Mouse (Mus musculus) adrenal gland, postnatal 0 days (tissue): Measurements from ENCODE around the gene Cog8. TPM values are rescaled to one million over a fixed set of nuclear protein-coding genes. Genes with fewer than 3 reads are reported as not detected.

Experiments
- microRNA-seq: library from miRNA; unstranded; fragments of <30 nt; microRNA quantifications from one replicate; pipeline ENCODE4, GENCODE M21; 2016; ENCODE audit warnings: borderline replicate concordance; ENCODE audit not compliant: insufficient number of aligned reads
- polyA plus RNA-seq: library from polyadenylated mRNA; unstranded; fragments of >200 nt; fragmentation: Nextera tagmentation; extraction: Ambion mirVana; gene quantifications from 2 replicates; pipeline ENCODE4 v1.2.1, GENCODE M21; 2015

The Cog8 gene
- polyA plus RNA-seq = 26.9 and 38.4 TPM in 2 replicates

GRCm38 (mm10) chr8:107056076-107056972 is at the start of gene Cog8, which contains the start of gene Nip7:
Gene Cog8 (minus strand): TSS chr8:107056689.
Gene Nip7 (plus strand): TSS chr8:107056877.

GRCm38 (mm10) chr8:107096366-107097036 is 40.0 kb upstream of the Cog8 start, which contains the start of gene Terf2:
Gene Terf2 (minus strand): TSS chr8:107096547.

GRCm38 (mm10) chr8:107065511-107066496 is 9.3 kb upstream of the Cog8 start, which contains the start of gene Tmed6:
Gene Tmed6 (minus strand): TSS chr8:107065644.

GRCm38 (mm10) chr8:107048061-107048941 is 8.2 kb downstream of the Cog8 start, which contains the start of gene Pdf:
Gene Pdf (minus strand): TSS chr8:107048614.

GRCm38 (mm10) chr8:107030650-107031576 is 25.6 kb downstream of the Cog8 start, which contains the start of gene Vps4a:
Gene Vps4a (plus strand): TSS chr8:107031222.

Small RNA genes lying within 50 kb of the gene (microRNA-seq; reads per million reads assigned to microRNA genes)
- gene Mir7075 = not detected

Other genes with a start within 250 kb of the Cog8 start
- 0.04 TPM in 1 of 2 replicates, not detected in the other for gene Has3, start 186.4 kb downstream of the Cog8 start, polyA plus RNA-seq
- gene Utp4, start 163.1 kb downstream of the Cog8 start, polyA plus RNA-seq = 20.6 and 33.5 TPM in 2 replicates
- 16.6 and 21.5 TPM in 2 replicates for gene Sntb2, start 120.9 kb downstream of the Cog8 start, polyA plus RNA-seq
- gene Vps4a, start 25.5 kb downstream of the Cog8 start, polyA plus RNA-seq = 54.1 and 65.3 TPM in 2 replicates
- gene Pdf, start 8.1 kb downstream of the Cog8 start, polyA plus RNA-seq = 36.7 and 47.2 TPM in 2 replicates
- 89.6 and 137 TPM in 2 replicates for gene Nip7, start 188 bp upstream of the Cog8 start, polyA plus RNA-seq
- 0.58 and 1.5 TPM in 2 replicates for gene Tmed6, start 9.0 kb upstream of the Cog8 start, polyA plus RNA-seq
- 10.5 and 15.8 TPM in 2 replicates for gene Terf2, start 39.9 kb upstream of the Cog8 start, polyA plus RNA-seq
- 76.9 and 162 TPM in 2 replicates for gene Cyb5b, start 94.0 kb upstream of the Cog8 start, polyA plus RNA-seq
- gene Nfat5, start 236.8 kb upstream of the Cog8 start, polyA plus RNA-seq = 11.4 and 22.6 TPM in 2 replicates